Mouse (Mus musculus) testis, adult 10 weeks (tissue): Measurements from ENCODE around the gene Hmcn1. TPM values are rescaled to one million over a fixed set of nuclear protein-coding genes. Genes with fewer than 3 reads are reported as not detected.

Experiments
- polyA plus RNA-seq: library from polyadenylated mRNA; stranded (reverse); fragments of 350-450 nt; fragmentation: Illumina TruSeq; extraction: RNeasy Lipid Tissue Mini Kit (QIAGEN cat#74804); gene quantifications from one replicate; pipeline ENCODE4 v1.2.3, GENCODE M21; 2014; ENCODE audit warnings: low read depth, low replicate concordance

Hmcn1 gene
- 0.56 TPM for polyA plus RNA-seq

GRCm38 (mm10) chr1:150993162-150994064, at the start of gene Hmcn1:
Gene Hmcn1 (minus strand): TSS chr1:150993435.

Other genes with a start within 250 kb of the Hmcn1 start
- gene Gm47985, start 189.1 kb upstream of the Hmcn1 start, polyA plus RNA-seq: 0.67 TPM
- not detected for gene Gm8947, start 198.9 kb upstream of the Hmcn1 start, polyA plus RNA-seq
- gene Gm47995, start 205.0 kb upstream of the Hmcn1 start, polyA plus RNA-seq: not detected
- not detected for gene 3110040M04Rik, start 210.7 kb upstream of the Hmcn1 start, polyA plus RNA-seq
- not detected for gene Gm47996, start 216.7 kb upstream of the Hmcn1 start, polyA plus RNA-seq